Mouse (Mus musculus): Measurements from ENCODE around the gene Nr2f6.

Gene Nr2f6

GRCm38 (mm10) chr8:71381421-71381970 lies at the start of gene Nr2f6:
Gene Nr2f6 (minus strand): TSS chr8:71381960.
- in situ Hi-C loops (cut with MboI, MseI): no loop called here

DNA sequence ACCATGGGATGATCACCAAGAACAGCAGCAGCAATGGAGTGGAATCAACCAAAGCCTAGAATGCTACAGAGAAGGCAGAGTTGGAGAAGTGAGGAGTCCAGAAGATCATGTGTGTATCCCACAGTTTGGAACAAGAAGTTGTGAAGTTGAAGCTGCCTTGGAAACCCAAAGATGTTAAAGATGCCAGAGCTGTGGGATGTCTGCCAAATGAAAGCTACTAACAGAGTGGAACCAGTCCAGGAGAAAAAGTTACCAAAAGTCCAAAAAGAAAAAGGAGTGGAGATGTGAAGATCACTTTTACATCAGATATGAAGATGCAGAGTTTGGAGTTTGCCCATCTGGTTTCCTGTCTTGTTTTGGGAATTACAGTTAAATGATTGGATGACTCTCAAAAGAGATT lies 40.4 kb upstream of the Nr2f6 start:
- in situ Hi-C loops (cut with MboI, MseI): loop anchor here (10.0 kb wide), 1 partner anchor 437 kb away; no protein-coding TSS in a partner anchor

DNA sequence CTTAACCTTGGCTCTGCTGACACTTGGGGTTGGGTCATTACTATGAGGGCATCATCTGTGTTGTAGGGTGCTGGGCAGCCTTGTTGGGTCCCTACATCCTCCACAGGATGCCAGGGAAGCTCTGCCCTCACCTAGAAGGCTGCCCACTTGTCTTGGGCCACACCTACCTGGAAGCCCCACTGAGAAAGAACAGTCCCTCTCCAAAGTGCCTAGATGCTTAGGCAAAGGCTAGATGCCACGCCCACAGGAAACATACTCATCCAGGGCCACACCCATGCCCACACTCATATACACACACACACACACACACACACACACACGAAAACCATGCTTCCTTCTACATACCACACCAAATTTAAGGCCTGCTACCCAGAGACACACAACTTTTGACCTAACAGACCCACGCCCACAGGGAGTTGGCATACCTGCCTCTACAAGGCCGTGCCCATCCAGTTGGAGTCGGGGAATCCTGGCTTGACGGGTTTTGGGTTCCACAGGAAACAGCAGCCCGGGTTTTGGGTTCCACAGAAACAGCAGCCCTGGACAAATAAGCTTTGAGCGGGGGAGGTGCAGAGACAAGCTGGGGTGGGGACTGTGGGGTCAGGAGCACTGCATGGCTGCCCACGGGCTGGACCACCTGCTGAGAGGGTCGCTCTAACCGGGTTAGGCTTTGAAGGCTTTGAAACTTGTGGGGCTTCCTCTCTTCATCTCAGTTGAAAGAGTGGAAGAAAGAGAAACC lies 29.9 kb upstream of the Nr2f6 start:
- in situ Hi-C loops (cut with MboI, MseI): no loop called here

DNA sequence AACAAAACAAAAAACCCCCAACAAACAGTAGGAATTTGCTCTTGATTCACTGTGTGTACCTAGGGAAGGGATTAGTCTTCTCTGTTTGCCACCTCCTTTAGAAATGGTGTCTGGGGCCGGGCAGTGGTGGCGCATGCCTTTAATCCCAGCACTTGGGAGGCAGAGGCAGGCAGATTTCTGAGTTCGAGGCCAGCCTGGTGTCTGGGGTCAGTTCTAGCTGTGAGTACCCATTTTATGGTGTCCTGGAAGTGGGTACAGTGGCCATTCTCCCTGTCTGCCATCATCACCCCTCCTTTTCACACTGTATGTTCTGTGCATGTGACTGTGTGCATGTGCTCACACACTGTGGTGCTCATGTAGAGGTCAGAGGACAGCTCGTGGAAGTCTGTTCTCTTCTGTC lies 26.5 kb upstream of the Nr2f6 start:
- in situ Hi-C loops (cut with MboI, MseI): loop anchor here (5.0 kb wide), 1 partner anchor 36 kb away; the partner anchor contains the start of gene Ocel1

DNA sequence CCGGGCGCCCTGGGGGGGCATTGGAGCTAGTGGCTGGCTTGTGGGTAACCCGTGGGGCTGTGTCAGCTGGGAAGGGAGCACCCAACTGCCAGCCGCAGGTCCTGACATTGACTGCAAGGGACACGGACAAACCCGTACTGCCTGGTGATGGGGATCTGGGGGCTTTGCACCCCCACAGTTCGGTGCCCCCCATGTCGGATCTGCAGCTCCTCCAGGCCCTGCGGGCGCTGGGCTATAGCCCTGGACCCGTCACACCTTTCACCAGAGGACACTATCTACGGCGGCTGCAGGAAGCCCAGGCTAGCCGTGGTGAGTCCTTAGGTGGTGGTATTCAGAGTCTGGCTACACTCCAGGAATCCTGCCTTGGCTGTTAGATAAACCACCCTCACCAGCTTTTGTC lies 25.7 kb upstream of the Nr2f6 start:
- in situ Hi-C loops (cut with MboI, MseI): loop anchor here (5.0 kb wide), 1 partner anchor 35 kb away; the partner anchor contains the start of gene Ocel1

DNA sequence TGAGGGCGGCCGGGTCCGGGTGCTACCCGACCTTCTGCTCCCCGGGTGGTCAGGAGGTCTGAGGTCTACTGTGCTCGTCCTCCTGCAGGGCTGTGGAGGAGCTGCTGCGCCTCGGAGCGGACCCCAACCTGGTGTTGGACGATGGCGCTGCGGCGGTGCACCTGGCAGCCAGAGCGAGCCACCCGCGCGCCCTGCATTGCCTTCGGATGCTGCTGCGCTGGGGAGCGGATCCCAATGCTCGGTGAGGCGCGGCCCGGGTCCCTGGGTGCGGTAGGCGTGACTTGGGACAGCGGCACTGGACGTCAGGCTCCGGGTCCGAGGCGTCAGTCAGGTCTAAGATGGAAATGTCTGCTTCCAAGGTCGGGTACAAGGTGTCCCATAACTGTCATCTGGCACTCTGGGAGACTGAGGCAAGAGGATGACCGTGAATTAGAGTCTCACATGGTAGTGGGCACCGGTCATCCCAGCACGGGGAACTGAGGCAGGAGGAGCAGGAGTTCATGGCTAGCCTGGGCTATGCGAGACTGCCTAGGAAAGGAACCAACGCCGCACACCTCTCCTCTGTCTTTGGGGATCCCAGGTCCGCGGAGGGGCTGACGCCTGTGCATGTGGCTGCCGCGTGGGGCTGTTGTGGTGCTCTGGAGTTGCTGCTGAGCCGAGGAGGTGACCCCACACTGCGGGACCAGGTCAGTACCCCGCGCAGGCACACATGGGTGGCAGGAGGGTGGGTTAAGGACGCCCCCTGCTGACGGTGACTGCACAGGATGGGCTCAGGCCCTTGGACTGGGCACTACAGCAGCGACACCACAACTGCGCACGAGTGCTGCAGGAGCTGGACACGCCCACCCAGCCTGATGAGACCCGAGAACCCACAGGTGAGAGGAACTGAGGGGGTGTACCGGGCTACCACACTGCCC lies 24.6 kb upstream of the Nr2f6 start:
- in situ Hi-C loops (cut with MboI, MseI): loop anchor here (5.0 kb wide), 1 partner anchor 34 kb away; the partner anchor contains the start of gene Ocel1

GRCm38 (mm10) chr8:71405401-71406098 lies 23.8 kb upstream of the Nr2f6 start, which contains the start of gene Ankle1:
Gene Ankle1 (plus strand): TSS chr8:71406010.
- in situ Hi-C loops (cut with MboI, MseI): loop anchor here (5.0 kb wide), 1 partner anchor 33 kb away; the partner anchor contains the start of gene Ocel1

DNA sequence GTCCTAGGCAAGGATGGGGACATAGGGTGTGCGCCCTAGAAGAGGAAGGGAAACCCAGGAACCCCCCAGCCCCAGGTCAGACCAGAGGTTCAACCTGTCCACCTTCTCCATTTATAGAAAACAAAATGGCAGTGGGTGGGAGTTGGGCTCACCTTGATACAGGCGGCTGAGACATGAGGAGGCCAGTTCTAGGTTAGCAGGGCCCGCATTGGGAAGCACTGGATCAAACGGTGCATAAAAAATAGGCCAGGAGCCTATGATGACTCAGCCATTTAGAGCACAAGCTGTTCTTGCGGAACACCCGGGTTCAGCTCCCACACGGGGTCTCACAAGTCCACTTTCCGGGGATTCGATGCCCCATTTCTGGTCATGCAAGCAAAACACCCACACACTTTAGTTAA lies 23.2 kb upstream of the Nr2f6 start:
- in situ Hi-C loops (cut with MboI, MseI): loop anchor here (5.0 kb wide), 1 partner anchor 33 kb away; the partner anchor contains the start of gene Ocel1

- in situ Hi-C loops (cut with MboI, MseI): no loop called here
Measured at GRCm38 (mm10) chr8:71404011-71404410, 22.3 kb upstream of the Nr2f6 start.

DNA sequence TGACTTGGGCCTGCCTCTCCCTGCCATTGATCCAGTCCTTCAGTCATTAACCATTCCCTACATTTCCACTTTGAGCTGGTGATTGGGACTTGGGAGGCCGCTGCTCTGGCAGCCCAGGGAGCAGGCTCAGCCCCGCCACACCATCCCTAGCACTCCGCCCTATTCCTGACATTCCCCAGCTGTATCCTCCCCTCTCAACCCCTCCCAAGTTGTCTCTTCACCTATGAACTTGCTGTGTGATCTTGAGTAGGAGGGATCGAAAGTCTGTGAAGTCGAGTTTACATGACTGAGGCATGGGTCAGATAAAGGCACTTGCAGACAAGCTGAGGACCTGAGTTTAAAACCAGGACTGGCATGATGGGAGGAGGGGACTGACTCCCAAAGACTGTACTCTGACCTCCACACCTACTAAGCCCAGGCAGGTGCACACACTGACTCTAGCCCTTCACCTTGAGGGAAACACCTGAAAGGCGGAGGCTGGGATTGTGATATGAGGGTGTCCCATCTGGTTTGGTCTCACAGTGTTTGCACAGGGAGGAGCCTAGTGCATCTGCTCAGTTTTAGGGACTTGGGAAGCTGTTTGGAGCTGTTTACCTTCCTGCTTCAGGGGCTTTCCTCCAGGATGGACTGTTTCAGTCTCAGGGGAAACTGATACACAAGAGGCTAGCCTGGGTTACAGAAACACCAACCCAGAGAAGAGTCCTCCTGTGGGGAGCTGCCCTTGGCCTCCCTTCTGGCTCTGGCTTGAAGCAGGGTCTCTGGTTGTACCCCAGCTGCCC lies 21.5 kb upstream of the Nr2f6 start:
- in situ Hi-C loops (cut with MboI, MseI): no loop called here

- in situ Hi-C loops (cut with MboI, MseI): no loop called here
Measured at GRCm38 (mm10) chr8:71402446-71402964, 20.7 kb upstream of the Nr2f6 start.

DNA sequence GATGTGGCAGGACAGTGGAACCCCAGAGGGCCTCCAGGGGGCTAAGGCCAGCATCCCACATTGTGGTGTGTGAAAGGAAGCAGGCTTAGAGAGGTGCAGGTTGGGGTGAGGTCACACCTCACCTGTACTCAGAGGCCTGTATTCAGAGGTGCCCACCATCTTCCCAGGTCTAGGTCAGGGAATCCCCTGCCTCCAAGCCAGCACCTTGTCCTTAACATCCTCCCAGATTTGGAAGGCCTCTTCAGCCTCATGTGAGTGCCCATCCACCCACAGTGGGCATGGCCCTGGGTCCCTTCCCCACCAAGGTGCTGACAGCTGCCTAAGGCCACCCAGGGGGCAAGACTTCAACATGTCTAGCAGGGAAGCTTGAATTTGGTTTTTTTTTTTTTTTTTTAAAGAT lies 19.7 kb upstream of the Nr2f6 start:
- in situ Hi-C loops (cut with MboI, MseI): no loop called here

DNA sequence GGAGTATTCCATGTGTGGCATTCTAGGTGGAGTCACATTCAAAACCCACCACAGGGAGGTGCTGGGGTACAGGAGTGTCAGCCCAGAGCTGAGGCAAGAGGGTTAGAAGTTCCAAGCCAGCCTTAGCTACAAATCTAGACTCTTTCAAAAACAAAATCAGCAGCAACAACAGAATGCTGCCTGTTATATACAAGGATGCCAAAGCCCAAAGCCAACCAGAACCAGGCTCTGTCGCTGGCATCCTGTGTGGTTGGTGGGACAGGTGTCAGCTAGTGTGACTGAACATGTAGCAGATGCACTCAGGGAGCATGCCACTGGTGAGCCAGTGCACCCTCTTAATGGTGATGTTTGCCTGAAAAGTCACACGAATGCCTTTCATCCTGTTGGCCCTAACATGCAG lies 19.1 kb upstream of the Nr2f6 start:
- in situ Hi-C loops (cut with MboI, MseI): no loop called here

DNA sequence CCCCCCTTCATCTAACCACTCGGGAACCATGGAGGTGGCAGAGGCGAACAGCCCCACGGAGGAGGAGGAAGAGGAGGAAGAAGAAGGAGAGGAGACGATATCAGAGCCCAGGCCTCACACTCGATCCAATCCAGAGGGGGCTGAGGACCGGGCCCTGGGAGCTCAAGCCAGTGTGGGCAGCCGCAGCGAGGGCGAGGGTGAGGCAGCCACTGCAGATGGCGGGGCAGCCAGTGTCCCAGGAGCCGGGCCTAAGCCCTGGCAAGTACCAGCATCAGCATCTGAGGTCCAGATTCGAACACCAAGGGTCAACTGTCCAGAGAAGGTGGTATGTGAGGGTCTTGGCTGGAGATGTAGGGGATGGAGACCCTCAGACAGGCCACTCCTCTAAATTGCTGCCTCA lies 15.9 kb upstream of the Nr2f6 start:
- in situ Hi-C loops (cut with MboI, MseI): loop anchor here (5.0 kb wide), 1 partner anchor 860 kb away; the partner anchor contains the start of gene Ell

- in situ Hi-C loops (cut with MboI, MseI): loop anchor here (5.0 kb wide), 1 partner anchor 859 kb away; the partner anchor contains the start of gene Ell
Measured at GRCm38 (mm10) chr8:71396639-71397305, 15.0 kb upstream of the Nr2f6 start, which contains the start of gene Babam1. Gene Babam1 (plus strand): TSS chr8:71396861.

DNA sequence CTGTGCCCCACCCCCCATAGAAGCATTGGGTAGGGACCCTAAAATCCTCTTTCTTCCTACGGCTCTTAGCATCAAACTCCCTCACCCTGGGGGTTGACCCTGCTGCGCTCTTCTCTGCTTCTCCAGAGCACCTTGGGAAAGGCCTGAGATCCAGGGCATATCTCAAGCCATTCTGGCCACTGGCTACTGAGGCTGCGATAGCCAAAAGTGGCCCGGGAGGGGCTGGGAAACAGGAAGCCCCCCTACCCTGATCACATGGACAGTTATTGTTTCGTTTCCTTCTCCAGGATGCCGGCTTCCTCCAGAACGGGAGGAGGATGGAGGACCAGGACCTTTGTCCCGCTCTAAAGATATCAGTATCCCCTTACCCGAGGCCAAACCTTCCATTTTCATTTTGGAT lies 13.9 kb upstream of the Nr2f6 start, which contains the start of gene Ushbp1:
Gene Ushbp1, minus strand, starts transcription at position 174 of the 400 bp plus-strand sequence.
- in situ Hi-C loops (cut with MboI, MseI): loop anchor here (5.0 kb wide), 1 partner anchor 858 kb away; the partner anchor contains the start of gene Ell

DNA sequence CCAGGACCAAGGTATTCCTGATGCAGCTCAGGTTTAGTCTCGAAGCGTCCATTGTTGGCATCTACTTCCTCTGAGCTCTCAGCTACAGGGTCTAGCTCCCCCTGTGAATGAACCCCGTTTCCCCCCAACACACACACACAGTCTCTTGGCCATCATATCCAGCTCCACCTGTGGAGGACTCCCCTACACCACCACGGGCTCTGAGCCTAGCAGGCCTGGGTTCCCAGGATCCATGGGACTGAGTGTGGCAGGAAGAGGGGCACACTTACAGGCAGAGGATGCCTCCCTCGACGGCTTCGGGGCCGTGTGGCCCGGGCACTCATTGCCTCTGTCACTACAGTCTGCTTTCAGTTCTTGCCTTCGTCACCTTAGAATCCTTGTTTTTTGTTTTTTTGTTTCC lies 13.3 kb upstream of the Nr2f6 start:
- in situ Hi-C loops (cut with MboI, MseI): loop anchor here (5.0 kb wide), 1 partner anchor 858 kb away; the partner anchor contains the start of gene Ell

- in situ Hi-C loops (cut with MboI, MseI): no loop called here
Measured at GRCm38 (mm10) chr8:71394481-71394880, 12.7 kb upstream of the Nr2f6 start.

DNA sequence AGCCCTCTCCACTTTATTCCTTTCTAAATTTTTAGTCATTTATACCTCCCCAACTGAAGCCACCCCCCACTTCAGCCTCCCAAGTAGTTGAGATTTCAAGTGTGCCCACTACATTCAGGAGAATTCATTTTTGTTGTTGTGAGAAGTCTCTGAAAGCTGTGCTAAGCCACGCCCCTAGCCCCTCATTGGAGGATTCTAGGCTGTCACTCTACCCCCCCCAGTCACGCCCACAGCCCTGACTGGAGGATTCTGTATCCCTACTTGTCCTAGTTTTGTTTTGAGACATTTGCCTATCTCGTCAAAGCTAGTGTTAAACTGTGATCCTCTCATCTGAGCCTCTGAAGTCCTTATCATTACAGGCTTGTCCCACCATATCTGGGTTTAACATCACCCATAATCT lies 11.1 kb upstream of the Nr2f6 start:
- in situ Hi-C loops (cut with MboI, MseI): no loop called here
